Mouse (Mus musculus): ENCODE measurements at regions not wholly inside any gene's neighbourhood (a gene's known extent, or its start where the extent isn't known, plus 50 kb on each side); places are given as distances from the start of the nearest gene placed in this dataset.
A peak's percentile ranks its signal among the peaks of the same experiment; 100 is the strongest.

GRCm38 (mm10) chr8:10905761-10906160 is 102.5 kb downstream of the Irs2 start:
- no peak for DNase-seq

GRCm38 (mm10) chr8:10903957-10904356 is 104.3 kb downstream of the Irs2 start:
- no peak for DNase-seq

GRCm38 (mm10) chr8:10901954-10902353 is 106.3 kb downstream of the Irs2 start:
- DNase-seq = no peak

- DNase-seq = no peak
Measured at GRCm38 (mm10) chr8:10901014-10901413, 107.2 kb downstream of the Irs2 start.

GRCm38 (mm10) chr8:10899581-10900155 is 108.6 kb downstream of the Irs2 start:
- DNase-seq = peak; percentile 39

GRCm38 (mm10) chr8:10898562-10899527 is 109.4 kb downstream of the Irs2 start:
- peak; percentile 15 for DNase-seq

GRCm38 (mm10) chr8:10897573-10897972 is 110.7 kb downstream of the Irs2 start:
- no peak for DNase-seq

- DNase-seq = no peak
Measured at GRCm38 (mm10) chr8:10895178-10895577, 113.1 kb downstream of the Irs2 start.

GRCm38 (mm10) chr8:10894306-10894705 is 114.0 kb downstream of the Irs2 start:
- DNase-seq = no peak

- DNase-seq = no peak
Measured at GRCm38 (mm10) chr8:10893709-10894108, 114.5 kb downstream of the Irs2 start.

GRCm38 (mm10) chr8:10891906-10892305 is 116.4 kb downstream of the Irs2 start:
- DNase-seq = no peak

- DNase-seq = no peak
Measured at GRCm38 (mm10) chr8:10891440-10891839, 116.8 kb downstream of the Irs2 start.

- no peak for DNase-seq
Measured at GRCm38 (mm10) chr8:10885452-10885851, 122.8 kb downstream of the Irs2 start.

- no peak for DNase-seq
Measured at GRCm38 (mm10) chr8:10883418-10883817, 124.8 kb downstream of the Irs2 start.

GRCm38 (mm10) chr8:10882381-10882780 is 125.9 kb downstream of the Irs2 start:
- DNase-seq = no peak

GRCm38 (mm10) chr8:10879883-10880282 is 128.4 kb downstream of the Irs2 start:
- no peak for DNase-seq

- no peak for DNase-seq
Measured at GRCm38 (mm10) chr8:10879049-10879847, 129.0 kb downstream of the Irs2 start.

GRCm38 (mm10) chr8:10878371-10878770 is 129.9 kb downstream of the Irs2 start:
- no peak for DNase-seq

GRCm38 (mm10) chr8:10875170-10875569 is 133.1 kb downstream of the Irs2 start:
- DNase-seq = no peak

GRCm38 (mm10) chr8:10871451-10871850 is 136.8 kb downstream of the Irs2 start:
- no peak for DNase-seq

GRCm38 (mm10) chr8:10870423-10871055 is 137.7 kb downstream of the Irs2 start:
- DNase-seq = no peak

GRCm38 (mm10) chr8:10869866-10870265 is 138.4 kb downstream of the Irs2 start:
- DNase-seq = no peak
